Mouse (Mus musculus) heart, adult 18-20 months (tissue): ENCODE measurements at regions not wholly inside any gene's neighbourhood (a gene's known extent, or its start where the extent isn't known, plus 50 kb on each side); places are given as distances from the start of the nearest gene placed in this dataset.
"Not testable (repeated sequence)": the region's sequence is repeated elsewhere in the genome, so short reads cannot be mapped to it uniquely, and the experiment has no call there.

Experiments used
- DNase-seq, 2 experiments: peaks; one replicate each; pipeline ENCODE4 v3.0.0; 2021 to 2022; ENCODE audit warnings: mixed read lengths in 1 of 2

- no peak for DNase-seq
Measured at GRCm38 (mm10) chr17:82909189-82909588, 305.9 kb upstream of the Pkdcc start.

- not testable (repeated sequence) for DNase-seq
Measured at GRCm38 (mm10) chr17:82922986-82923385, 292.1 kb upstream of the Pkdcc start.

DNA sequence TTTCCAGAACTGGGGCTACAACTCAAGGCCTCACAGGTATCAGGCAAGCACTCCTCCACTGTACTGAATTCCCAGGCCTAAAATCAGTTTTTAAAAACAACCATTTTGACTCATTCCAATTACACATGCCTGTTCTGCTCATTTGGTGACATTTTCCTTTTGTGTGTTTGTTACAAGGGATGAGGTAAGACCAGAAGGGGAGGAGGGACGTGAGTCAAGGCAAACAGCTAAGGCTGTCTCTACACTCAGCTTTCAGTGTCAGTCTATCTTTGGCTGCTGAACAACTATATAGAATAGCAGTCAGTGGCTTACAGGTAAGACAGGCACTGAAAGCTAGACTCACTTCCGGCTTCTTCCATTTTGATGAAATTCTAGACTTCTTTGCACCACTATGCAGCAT, 289.3 kb upstream of the Pkdcc start:
- no peak for DNase-seq

GRCm38 (mm10) chr17:82927681-82928080, 287.4 kb upstream of the Pkdcc start:
- no peak for DNase-seq

DNA sequence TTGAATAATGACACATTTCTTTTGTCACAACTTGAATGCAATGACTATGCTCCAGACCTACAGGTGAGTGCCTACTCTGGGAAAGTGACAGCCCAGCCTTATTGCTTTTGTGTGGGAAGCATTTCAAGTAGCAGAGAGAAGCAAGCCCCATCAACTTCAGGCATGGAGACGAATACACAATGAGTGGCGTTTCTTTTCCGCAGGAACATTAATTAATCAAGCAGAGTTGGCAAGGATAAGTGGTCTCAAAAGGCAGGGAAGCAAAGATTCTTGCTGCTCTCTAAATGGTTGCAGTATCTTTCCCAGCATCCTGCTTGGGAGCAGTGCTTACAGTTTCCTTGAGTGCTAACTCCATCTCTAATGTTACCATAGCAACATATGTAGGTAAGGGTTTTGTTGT, 285.6 kb upstream of the Pkdcc start:
- DNase-seq: no peak

DNA sequence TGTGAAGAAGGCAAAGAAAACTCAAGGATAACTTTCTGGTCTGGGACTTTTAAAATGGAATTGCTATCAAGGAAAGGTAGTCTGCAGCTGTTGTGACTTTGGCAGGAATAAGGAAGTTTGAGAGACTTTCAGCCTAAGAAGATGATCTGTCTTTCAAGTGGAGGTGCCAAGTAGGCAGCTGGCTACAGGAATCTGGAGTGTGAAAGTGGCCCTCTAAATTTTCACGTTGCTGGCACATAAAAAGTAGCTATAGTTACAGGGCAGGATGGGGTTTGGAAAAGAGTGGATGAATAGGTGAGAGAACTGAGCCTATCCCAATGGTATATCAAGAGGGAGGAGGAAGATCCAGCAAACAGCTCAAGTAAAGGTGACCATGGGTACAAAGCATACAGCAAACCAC, 284.4 kb upstream of the Pkdcc start:
- no peak for DNase-seq

GRCm38 (mm10) chr17:82931476-82931875, 283.6 kb upstream of the Pkdcc start:
- DNase-seq: no peak

DNA sequence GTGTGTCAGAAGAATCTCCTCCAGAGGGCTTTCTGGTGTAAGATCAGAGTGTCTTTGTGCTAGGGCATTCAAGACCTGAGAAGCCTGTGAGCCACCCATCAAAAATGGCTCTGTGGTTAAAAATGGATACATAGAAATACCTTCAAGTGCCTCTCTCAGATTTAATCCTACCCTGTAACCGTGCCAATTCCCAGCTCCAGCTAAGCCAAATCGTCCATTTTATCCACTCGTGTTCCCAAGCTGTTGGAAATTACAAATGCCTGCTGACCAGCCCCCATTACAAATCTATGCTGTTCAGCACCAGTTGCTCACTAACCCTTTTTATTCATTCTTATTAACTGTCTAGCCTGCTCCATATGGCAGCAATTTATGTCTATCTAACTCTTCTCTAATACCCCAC, 278.3 kb upstream of the Pkdcc start:
- no peak for DNase-seq

DNA sequence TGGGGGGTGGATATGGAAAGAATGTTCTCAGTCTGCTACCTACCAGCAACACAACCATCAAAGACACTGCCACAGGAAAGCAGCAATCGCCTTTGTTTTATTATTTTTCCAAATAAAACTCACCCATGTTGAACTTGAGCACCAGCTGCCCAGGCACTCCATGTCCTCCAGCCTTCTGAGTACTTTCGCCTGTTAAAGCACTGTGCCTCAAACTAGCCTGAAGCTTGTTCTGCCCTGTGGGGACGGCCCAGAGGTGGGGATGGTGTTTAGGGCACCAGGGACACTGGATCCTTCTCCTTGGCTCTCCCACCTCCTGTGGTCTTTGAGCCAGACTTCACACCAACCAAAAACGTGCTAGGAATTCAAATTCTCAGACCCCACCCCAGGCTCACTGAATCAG, 269.0 kb upstream of the Pkdcc start:
- no peak for DNase-seq

DNA sequence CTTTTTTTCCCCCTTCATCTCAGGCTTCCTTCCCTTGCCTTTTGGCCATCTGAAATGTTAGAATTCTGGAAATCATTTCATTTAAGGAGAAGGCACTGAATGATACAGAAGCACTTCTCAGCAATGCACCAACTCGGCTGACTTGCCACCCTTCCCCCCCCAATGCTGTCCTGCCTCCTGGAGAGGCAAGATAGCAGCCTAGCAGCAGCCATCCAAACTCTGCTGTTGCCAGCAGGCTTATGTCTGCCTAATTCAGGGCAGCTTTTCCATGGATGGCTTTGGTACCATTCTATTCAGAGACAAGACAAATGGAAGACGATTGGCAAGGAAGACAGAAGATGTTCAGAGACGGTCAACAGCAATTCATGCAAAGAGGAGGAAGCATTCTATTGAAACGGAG, 265.3 kb upstream of the Pkdcc start:
- peak in 1 of 2 experiments; percentile 4 for DNase-seq

- no peak for DNase-seq
Measured at GRCm38 (mm10) chr17:82950268-82950667, 264.8 kb upstream of the Pkdcc start.

DNA sequence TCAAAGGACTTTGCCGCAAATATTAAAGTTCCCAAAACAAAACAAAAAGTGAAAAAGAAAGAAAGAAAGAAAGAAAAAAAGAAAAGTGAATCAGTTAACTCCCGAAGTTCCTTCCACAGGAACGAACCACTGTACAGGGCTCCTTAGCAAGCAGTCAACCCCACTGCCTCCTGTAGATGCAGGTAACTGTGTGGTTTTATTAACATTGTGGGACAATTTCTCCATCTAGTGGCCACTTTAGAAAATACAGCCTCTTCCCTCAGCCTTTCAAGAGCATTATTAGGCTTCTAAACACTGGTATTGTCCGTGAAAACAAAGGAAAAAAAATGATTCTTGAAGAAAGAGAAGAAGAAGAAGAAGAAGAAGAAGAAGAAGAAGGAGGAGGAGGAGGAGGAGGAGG, 257.7 kb upstream of the Pkdcc start:
- peak in 1 of 2 experiments; percentile 43 for DNase-seq

GRCm38 (mm10) chr17:82963374-82963773, 251.7 kb upstream of the Pkdcc start:
- DNase-seq: no peak

DNA sequence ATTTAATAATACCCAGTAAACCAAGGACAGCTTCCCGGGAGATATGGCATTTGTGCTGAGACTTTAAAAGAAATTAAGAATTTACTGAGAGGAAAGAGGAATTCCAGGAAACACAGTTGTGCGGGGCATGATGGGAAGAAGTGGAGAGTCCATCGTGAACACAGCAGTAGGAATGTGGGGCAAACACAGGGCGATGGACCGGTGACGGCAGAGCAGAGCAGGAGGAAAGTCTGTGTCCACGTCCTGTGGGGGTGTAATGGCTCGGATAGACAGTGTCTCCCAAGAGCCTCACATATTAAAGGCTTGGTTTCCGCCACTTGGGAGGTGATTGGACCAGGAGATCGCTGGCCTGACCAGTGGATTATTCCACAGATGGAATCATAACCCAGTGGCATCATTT, 215.4 kb upstream of the Pkdcc start:
- no peak for DNase-seq

GRCm38 (mm10) chr17:83000411-83000810, 214.7 kb upstream of the Pkdcc start:
- no peak for DNase-seq

- DNase-seq: peak in 1 of 2 experiments; percentile 22
Measured at GRCm38 (mm10) chr17:83001567-83001966, 213.5 kb upstream of the Pkdcc start.

DNA sequence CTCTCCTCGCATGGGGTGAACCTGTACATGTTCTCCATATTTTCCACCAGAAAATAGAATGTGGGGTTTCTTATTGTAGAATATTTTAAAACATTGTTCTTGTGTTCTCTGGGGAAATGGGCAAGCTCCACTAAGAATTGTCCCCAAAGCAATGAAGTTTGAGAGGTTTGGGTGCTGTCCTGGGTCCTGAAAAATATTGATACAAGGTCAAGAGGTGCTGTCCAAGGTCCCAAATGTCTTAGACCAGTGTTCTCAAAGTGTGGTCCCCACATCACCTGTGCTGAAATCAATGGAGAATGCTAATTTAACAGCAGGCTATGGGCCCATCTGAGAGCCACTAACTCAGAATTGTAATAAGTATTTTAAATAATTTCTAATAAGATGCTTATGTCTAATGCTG, 204.2 kb upstream of the Pkdcc start:
- DNase-seq: no peak

- DNase-seq: no peak
Measured at GRCm38 (mm10) chr17:83015656-83016055, 199.4 kb upstream of the Pkdcc start.

DNA sequence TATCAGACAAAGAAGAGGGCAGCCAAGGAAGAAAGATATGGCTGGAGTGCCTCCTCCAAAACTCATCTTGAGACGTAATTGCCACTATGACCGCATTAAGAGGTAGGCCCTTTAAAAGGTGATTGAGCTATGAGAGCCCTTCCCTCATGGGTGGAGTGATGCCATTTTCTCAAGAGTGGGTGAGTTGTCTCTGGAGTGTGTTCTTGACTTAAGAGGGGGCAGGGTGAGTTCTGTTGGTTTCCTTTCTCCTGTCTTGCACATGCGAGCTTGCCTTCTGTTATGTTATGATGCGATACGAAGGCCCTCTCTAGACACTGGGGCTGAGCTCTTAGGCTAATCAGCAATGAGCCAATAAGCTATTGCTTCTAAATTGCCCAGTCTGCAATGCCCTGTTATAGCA, 198.2 kb upstream of the Pkdcc start:
- DNase-seq: no peak

- DNase-seq: no peak
Measured at GRCm38 (mm10) chr17:83019267-83019666, 195.8 kb upstream of the Pkdcc start.

DNA sequence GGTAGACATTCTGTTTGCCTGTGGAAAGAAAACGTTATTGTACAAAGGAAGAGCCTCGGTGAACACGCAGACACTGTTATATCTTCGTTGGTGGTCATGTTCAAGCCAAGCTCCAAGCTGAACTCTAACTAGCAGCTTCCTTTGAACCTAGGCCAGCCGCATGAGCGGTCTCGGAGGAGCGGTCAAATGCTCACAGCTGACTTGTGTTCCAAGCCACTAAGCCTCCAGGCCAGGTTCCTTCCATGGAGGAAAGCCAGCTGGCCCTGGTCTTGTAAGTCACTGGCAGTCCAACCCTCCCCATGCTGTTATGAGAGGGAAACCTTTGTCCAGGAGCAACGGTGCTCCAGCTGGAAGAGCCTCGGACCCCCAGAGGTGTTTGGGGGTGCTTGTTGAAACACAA, 194.5 kb upstream of the Pkdcc start:
- DNase-seq: peak; percentile 64 to 79

GRCm38 (mm10) chr17:83025340-83025816, 189.7 kb upstream of the Pkdcc start:
- peak; percentile 66 to 87 for DNase-seq

- peak in 1 of 2 experiments; percentile 42 for DNase-seq
Measured at GRCm38 (mm10) chr17:83034914-83035573, 180.0 kb upstream of the Pkdcc start.

GRCm38 (mm10) chr17:83035574-83035918, 179.5 kb upstream of the Pkdcc start:
- DNase-seq: no peak

DNA sequence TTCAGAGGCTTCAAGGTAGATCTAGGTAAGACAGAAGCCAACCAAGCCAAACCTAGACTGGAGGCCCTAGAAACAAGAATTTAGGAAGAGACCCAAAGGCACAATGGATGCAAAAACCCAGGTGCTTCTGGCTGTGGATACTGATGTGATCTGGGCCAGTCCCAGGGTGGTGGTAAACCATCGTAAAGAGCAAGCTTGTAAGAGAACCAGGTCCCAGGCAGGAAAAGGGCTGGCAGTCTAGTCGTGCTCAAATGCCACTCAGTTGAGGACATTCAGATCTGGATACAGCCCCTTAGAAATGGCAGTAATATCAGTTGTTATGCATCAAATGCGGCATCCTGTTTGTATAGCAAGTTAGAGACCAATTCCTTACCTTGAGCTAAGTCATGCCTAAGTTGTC, 175.5 kb upstream of the Pkdcc start:
- no peak for DNase-seq
